Mouse (Mus musculus) Patski (cell line): Measurements from ENCODE around the gene Gpatch2. TPM values are rescaled to one million over a fixed set of nuclear protein-coding genes. Genes with fewer than 3 reads are reported as not detected.

ENCODE experiments used
- ATAC-seq: fragments of 100-300 bp; one replicate; pipeline ENCODE4 v1.8.0; 2021
- CTCF ChIA-PET: fragments of 350-600 bp; sonication (Branson Sonifier 250); formaldehyde crosslinking; loops from one replicate; lab custom pipeline; 2022; ENCODE audit warnings: inconsistent platforms; lab: Charles Lee
- POLR2A ChIA-PET: fragments of 350-600 bp; sonication (Branson Sonifier 250); formaldehyde crosslinking; loops from one replicate; lab custom pipeline; 2022; ENCODE audit warnings: antibody characterized with exemption, inconsistent platforms; lab: Charles Lee
- DNase-seq: peaks from one replicate; pipeline ENCODE4 v3.0.0-alpha.2; 2011; ENCODE audit warnings: low read depth, low spot score
- H3K27me3 ChIP-seq: fragments of 371-371 bp; one replicate; pipeline ENCODE4 v1.5.1; 2021
- CTCF ChIP-seq: fragments of 100-300 bp; IDR thresholded peaks from one replicate; pipeline ENCODE4 v1.5.1; 2021
- in situ Hi-C: fragments of 300-500 bp; cut with MboI; formaldehyde crosslinking; loops from 3 replicates; pipeline ENCODE4 v1.11.1; 2018; ENCODE audit warnings: low pct_unique_long_range_greater_than_20kb, mixed read lengths
- polyA plus RNA-seq: library from polyadenylated mRNA; unstranded; gene quantifications from one replicate; pipeline ENCODE4 v1.2.3, GENCODE M21; 2021

The Gpatch2 gene
- polyA plus RNA-seq, 1 experiment from 2014 or later, result 15.9 TPM

DNA sequence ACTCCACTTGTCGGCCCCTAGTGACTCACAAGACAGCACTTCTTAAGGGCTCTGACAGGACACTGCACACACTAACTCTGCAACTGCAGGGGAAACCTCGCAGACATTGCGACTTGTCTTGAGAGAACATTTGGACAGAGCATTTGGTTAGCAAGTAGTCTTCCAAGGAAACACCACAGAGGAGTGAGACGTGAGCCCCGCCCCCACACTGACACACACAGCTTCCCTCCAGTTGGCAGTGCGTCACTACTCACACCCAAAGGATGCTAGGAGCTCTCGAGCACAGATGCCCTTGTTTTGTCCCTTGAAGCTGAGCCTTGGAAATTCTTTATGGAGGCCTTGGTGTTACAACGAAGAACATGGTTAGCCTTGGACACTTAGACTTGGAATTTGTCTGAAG, 70.4 kb downstream of the Gpatch2 start:
- H3K27me3 ChIP-seq, result no peaks in the 10 kb centered on the region
- DNase-seq (no peak), ATAC-seq (no peak)
- in situ Hi-C loops, result no loop called here
- ChIA-PET CTCF (interaction anchor here (1.0 kb wide), 1 partner anchor 10 kb away, joined by 3 read pairs; no protein-coding TSS in a partner anchor), POLR2A (interaction anchor here (0.6 kb wide), 1 partner anchor 8 kb away, joined by 3 read pairs; no protein-coding TSS in a partner anchor)
- TF ChIP-seq CTCF, result no peak

DNA sequence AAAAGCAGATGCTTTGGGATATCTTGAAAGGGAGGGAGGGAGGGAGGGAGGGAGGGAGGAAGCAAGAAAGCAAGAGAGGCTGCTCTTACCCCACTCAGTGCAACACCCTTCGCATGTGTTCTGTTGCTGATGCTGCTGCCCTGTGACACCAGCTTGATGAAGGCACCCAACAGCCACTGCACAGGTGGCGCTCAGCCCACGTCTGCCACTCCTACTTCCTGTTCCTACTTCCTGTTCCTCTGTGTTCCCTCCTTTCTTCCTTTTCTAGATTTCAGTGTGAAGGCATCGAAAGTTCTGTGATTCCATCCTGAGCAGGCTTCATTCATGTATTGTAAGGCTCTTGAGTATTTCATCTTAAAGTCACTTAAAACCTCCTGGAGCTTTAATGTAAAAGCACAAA, 71.1 kb downstream of the Gpatch2 start:
- ChIA-PET POLR2A (no interaction called here), CTCF (no interaction called here)
- TF ChIP-seq CTCF, result no peak
- in situ Hi-C loops, result no loop called here
- no peak for ATAC-seq
- DNase-seq, result no peak
- no peaks in the 10 kb centered on the region for H3K27me3 ChIP-seq

DNA sequence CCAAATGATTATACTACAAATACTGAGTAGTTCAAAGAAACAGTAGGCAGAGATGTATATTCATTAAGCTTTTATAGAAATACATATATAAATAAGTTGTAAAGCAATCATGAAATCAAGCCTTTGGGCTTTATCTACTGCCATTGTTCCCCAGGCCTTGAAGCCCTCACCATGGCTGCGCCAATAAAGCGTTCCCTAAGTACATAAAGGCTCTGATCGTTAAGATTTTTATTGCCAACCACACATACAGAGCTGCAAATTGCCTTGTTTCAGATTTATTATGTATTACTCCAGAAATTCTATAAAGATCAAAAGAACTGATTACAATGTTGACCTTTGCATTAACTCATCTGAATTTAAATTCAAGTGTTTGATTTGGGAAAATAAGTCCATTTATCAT, 71.6 kb downstream of the Gpatch2 start:
- ATAC-seq (no peak), DNase-seq (no peak)
- no peak for TF ChIP-seq CTCF
- H3K27me3 ChIP-seq, result no peaks in the 10 kb centered on the region
- POLR2A ChIA-PET, result no interaction called here
- in situ Hi-C loops, result no loop called here
- CTCF ChIA-PET, result no interaction called here

DNA sequence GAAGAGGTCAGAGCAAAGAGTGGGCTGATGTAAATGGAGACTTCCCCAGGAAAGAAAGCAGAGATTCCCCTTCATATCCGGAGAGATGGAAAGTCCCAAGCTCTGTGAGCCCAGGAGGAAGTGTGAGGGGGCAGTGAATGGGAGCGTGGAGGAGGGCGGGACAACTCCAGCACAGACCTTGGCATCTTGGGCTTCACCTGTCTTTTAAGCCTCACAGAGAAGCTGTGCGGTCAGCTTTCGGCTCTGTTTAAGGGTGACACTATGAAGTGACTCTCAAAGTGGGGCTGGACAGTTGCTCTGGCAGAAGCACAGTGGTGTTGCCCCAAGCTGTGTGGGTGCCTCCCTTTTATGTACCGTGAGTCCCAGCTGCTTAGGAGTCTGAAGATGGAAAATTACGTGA, 74.9 kb downstream of the Gpatch2 start:
- no peaks in the 10 kb centered on the region for H3K27me3 ChIP-seq
- in situ Hi-C loops, result no loop called here
- DNase-seq (no peak), ATAC-seq (no peak)
- CTCF ChIA-PET, result interaction anchor here (2.0 kb wide), 1 partner anchor 9 kb away, joined by 8 read pairs; no protein-coding TSS in a partner anchor
- POLR2A ChIA-PET, result no interaction called here
- no peak for TF ChIP-seq CTCF

DNA sequence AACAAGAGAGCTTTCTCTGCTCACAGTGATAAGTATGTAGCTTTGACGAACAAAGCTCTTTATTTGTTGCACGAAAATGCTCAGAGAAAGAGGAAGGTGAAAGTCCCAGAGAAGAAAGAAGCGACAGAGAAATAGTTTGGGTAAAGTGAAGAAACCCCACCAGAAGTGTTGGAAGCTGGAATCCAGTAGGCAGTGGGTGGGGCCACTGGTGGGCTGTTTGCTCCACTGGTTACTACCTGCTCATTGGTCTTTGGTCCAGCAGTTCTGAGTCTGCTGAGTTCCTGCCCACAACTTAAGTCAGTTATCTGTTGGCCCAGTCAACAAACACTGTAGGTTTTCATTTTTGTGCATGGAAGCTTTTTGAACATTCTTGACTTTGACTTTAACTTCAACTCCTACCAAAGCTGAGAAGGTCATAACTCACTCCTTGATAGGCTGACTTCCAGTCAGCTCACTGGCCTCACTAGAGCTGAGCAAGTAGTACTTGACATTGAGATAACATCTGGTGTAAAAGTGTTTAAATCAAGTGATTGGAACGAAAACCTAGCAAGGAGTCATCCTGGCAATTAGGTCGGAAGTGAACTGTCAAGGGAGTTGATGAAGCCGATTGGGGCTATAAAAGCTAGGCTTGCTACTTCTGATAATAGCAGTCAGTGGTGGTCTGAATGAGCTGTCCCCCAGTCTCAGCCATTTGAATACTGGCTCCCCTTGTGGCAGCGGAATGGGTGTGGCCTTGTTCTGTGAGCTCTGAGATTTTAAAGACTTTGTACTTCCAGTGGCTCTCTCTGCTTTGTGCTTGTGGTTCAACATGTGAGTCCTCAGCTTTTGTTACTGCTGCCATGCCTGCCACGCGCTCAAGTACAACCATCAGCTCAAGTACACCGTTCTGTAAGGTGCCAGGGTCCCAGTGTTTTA, 76.4 kb downstream of the Gpatch2 start:
- ChIA-PET POLR2A (no interaction called here), CTCF (interaction anchor here (1.2 to 1.8 kb wide), 2 partner anchors 13 to 19 kb away, joined by 3 to 4 read pairs; no protein-coding TSS in a partner anchor)
- no peak for TF ChIP-seq CTCF
- DNase-seq (no peak), ATAC-seq (no peak)
- in situ Hi-C loops, result no loop called here
- no peaks in the 10 kb centered on the region for H3K27me3 ChIP-seq

DNA sequence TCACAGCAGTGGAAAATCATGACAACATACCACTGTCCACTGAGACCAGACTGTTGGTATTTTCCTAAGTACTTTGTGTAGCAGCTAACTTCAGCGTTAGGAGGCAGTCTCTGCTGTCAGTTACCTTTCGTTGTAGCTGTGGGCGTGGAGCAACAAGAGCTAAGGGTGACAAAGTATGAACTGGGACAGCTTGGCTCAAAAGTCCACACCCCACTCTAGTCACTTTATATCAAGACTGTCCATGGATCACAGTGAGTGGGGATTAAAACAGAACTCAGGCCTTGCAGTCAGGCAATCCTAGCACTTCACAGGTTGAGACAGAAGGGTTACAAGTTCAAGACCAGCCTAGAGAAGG, 77.1 kb downstream of the Gpatch2 start:
- DNase-seq (no peak), ATAC-seq (no peak)
- ChIA-PET POLR2A (no interaction called here), CTCF (interaction anchor here (1.2 to 1.8 kb wide), 2 partner anchors 14 to 18 kb away, joined by 3 to 4 read pairs; no protein-coding TSS in a partner anchor)
- in situ Hi-C loops, result no loop called here
- TF ChIP-seq CTCF, result no peak
- H3K27me3 ChIP-seq, result no peaks in the 10 kb centered on the region

DNA sequence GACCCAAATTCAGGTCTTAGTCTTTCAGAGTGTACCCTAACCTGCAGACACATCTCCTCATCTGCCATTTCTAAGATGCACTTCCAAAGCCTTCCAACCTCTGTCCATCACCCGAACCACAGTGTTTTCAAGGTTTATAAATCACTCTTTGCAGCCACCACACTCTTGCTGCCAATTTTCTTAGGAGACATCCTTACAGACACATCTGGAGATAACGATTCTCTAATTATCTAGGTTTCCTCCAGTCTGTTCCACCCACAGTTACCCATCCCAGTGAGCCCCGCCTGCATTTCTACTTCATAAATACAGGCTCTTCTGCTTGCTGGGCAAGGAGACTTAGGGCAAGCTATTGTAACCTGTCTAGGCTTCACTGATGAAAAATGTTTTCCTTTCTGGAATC, 77.9 kb downstream of the Gpatch2 start:
- ATAC-seq (no peak), DNase-seq (no peak)
- H3K27me3 ChIP-seq, result no peaks in the 10 kb centered on the region
- in situ Hi-C loops, result no loop called here
- CTCF ChIA-PET, result no interaction called here
- POLR2A ChIA-PET, result no interaction called here
- TF ChIP-seq CTCF, result no peak

DNA sequence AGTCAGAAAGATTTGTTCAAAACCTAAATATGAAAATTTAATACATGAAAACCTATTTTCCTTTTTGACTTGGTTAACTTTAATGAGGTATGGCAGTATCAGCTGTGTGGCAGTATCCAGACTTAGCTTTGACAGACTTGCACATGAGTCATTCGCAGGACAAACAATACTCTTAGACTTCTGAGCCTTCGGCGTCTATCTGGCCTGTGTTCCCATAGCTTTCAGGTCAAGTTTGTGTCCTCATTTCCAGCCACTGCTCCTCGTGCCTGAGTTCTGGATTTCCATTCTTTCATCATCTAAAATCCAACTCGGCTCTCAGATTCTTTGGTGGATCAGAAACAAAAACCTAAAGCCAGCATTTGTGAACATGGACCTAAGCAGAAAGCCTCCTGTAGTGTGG, 79.2 kb downstream of the Gpatch2 start:
- CTCF ChIA-PET, result interaction anchor here (1.1 to 1.2 kb wide), 2 partner anchors 12 to 17 kb away, joined by 3 read pairs; no protein-coding TSS in a partner anchor
- DNase-seq, result no peak
- no peak for TF ChIP-seq CTCF
- no peak for ATAC-seq
- in situ Hi-C loops, result no loop called here
- H3K27me3 ChIP-seq, result no peaks in the 10 kb centered on the region
- POLR2A ChIA-PET, result no interaction called here

DNA sequence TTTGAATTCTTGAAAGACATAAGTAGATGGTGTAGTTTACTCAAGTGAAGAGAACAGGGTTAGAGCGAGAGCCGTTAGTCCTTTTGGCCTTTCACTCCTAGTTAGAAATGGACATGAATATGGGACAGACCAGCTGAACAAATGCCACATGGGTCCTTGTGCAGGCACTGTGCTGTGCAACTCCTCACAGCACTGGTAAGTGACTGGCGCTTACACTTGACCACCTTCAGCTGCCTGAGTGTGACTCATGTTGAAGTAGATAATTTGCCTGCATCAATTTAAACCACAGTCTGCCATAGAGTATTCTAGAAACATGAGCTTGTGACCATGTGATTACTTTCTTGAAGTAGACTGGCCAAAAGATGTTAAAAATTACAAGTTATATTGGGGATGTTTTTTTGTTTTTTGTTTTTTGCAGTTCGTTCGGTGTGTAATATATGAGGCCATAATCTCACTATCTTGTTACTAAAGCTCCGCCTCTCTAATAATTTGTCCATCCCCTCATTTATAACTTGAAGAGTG, 79.8 kb downstream of the Gpatch2 start:
- POLR2A ChIA-PET, result no interaction called here
- DNase-seq (no peak), ATAC-seq (peak; percentile 67)
- CTCF ChIA-PET, result interaction anchor here (1.1 kb wide), 1 partner anchor 13 kb away, joined by 3 read pairs; no protein-coding TSS in a partner anchor
- TF ChIP-seq CTCF, result no peak
- no peaks in the 10 kb centered on the region for H3K27me3 ChIP-seq
- in situ Hi-C loops, result no loop called here

DNA sequence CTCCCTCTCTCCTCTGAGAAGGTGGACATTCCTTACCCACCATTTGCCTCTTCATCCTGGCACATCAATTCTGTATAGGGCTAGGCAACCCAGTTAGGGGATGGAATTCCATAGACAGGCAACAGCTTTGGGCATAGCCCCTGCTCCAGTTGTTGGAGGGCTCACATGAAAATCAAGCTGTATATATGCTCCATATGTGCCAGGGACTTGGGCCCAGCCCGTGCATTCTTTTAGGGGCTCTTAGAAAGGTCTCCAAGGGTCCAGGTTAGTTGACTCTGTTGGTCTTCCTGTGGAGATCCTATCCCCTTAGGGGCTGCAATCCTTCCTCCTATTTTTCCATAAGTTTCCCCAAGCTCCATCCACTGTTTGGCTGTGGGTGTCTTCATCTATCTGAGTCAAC, 80.4 kb downstream of the Gpatch2 start:
- H3K27me3 ChIP-seq, result no peaks in the 10 kb centered on the region
- DNase-seq, result no peak
- TF ChIP-seq CTCF, result no peak
- ChIA-PET POLR2A (no interaction called here), CTCF (no interaction called here)
- in situ Hi-C loops, result no loop called here
- no peak for ATAC-seq

DNA sequence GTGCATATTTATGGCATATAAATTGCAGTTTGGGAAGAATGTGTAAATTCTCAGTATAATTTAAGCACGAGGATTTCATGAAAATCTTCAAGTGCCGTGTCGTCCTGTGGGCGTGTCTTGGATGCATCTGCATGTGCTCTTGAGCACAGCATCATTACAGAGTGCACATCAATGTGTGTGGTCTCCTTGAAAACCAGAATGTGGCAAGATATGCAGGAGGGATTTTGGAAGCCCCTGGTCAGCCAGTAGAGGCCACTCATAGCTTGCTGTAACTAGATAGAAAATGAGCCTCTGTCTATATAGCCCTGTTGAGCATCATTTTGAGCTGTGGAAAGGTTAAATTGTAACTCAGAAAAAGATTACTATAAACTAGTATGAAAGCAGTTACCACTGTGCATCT, 83.9 kb downstream of the Gpatch2 start:
- DNase-seq, result no peak
- ChIA-PET CTCF (no interaction called here), POLR2A (interaction anchor here (0.6 kb wide), 1 partner anchor 21 kb away, joined by 6 read pairs; no protein-coding TSS in a partner anchor)
- no peak for ATAC-seq
- in situ Hi-C loops, result no loop called here
- no peak for TF ChIP-seq CTCF
- no peaks in the 10 kb centered on the region for H3K27me3 ChIP-seq
